Mouse (Mus musculus) liver, adult 2 months (tissue): ENCODE results near the gene Ints14. TPM values are rescaled to one million over a fixed set of nuclear protein-coding genes. Genes with fewer than 3 reads are reported as not detected.

Source experiments
- DNase-seq: peaks from one replicate; pipeline ENCODE4 v3.0.0-alpha.2; 2011; ENCODE audit warnings: low read depth, low spot score; ENCODE audit errors: extremely low read depth
- H3K27ac ChIP-seq: fragments of 200-500 bp; replicated peaks from 2 replicates; pipeline ENCODE4 v1.5.1; 2012; ENCODE audit warnings: low read depth, mild to moderate bottlenecking, control low read depth, inconsistent platforms, low read length; ENCODE audit not compliant: insufficient read depth
- H3K27me3 ChIP-seq: fragments of 200-500 bp; 2 replicates; pipeline ENCODE4 v1.6.1; 2012; ENCODE audit warnings: mild to moderate bottlenecking, moderate library complexity, low read length, inconsistent platforms; ENCODE audit not compliant: control insufficient read depth, insufficient read depth
- H3K36me3 ChIP-seq: fragments of 200-500 bp; 2 replicates; pipeline ENCODE4 v1.6.1; 2012; ENCODE audit warnings: low read length, inconsistent platforms; ENCODE audit not compliant: control insufficient read depth, insufficient read depth
- H3K4me1 ChIP-seq: fragments of 200-500 bp; 2 replicates; pipeline ENCODE4 v1.6.1; 2011; ENCODE audit warnings: low read length; ENCODE audit not compliant: control insufficient read depth, insufficient read depth
- H3K4me3 ChIP-seq: fragments of 200-500 bp; 2 replicates; pipeline ENCODE4 v1.5.1; 2011; ENCODE audit warnings: low read depth, mild to moderate bottlenecking, control low read depth, low read length, moderate library complexity; ENCODE audit not compliant: insufficient read depth
- H3K79me2 ChIP-seq: fragments of 200-500 bp; 2 replicates; pipeline ENCODE4 v1.6.1; 2012; ENCODE audit warnings: inconsistent platforms, mild to moderate bottlenecking, low read length, moderate library complexity; ENCODE audit not compliant: control insufficient read depth, insufficient read depth
- H3K9ac ChIP-seq: fragments of 200-500 bp; 2 replicates; pipeline ENCODE4 v1.6.1; 2012; ENCODE audit warnings: low read depth, mild to moderate bottlenecking, control low read depth, inconsistent platforms, low read length
- CTCF ChIP-seq: fragments of 200-500 bp; IDR thresholded peaks from 2 replicates; pipeline ENCODE4 v1.5.1; 2011; ENCODE audit warnings: low read depth, low read length, control low read depth
- POLR2A ChIP-seq: fragments of 200-500 bp; IDR thresholded peaks from 2 replicates; pipeline ENCODE4 v1.6.1; 2011; ENCODE audit warnings: low read length, control low read depth; ENCODE audit not compliant: insufficient read depth; ENCODE audit errors: extremely low read depth
- WGBS: fragments of 180-500 bp; shearing (Covaris S2); methylation state at CpG from one replicate; pipeline ENCODE4 v1.1.7; 2018; 5-methylcytosine and 5-hydroxymethylcytosine counted together
- polyA plus RNA-seq: library from polyadenylated mRNA; depleted of rRNA; stranded (reverse); fragments of >200 nt; gene quantifications from 2 replicates; pipeline ENCODE4 v1.2.3, GENCODE M21; 2012
- total RNA-seq: library from RNA; depleted of rRNA; stranded (reverse); fragments of >200 nt; gene quantifications from 2 replicates; pipeline ENCODE4 v1.2.3, GENCODE M21; 2014

Gene Ints14
- total and polyA plus RNA-seq, 2 experiments, result 4.7 to 5.4 TPM

DNA sequence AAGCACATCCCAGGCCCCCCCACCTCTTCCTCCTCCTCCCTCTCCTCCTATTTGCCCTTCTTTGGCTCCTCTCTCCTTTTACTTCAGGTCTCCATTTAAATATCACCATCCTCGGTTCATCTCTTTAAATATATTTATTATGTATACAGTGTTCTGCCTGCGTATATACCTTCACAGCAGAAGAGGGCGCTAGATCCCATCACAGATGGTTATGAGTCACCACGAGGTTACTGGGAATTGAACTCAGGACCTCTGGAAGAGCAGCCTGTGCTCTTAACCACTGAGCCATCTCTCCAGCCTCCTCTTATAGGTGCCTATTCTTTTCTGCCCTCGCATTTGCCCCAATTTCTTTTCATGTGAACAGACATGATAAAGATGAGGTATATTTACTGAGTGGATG lies 23.2 kb upstream of the Ints14 start:
- Histone ChIP-seq H3K79me2 (no peaks in the 10 kb centered on the region), H3K36me3 (no peaks in the 10 kb centered on the region), H3K9ac (no peak overlapping the region), H3K27ac (no peak overlapping the region), H3K4me1 (peaks cover 4% of the 10 kb centered on the region), H3K27me3 (no peaks in the 10 kb centered on the region), H3K4me3 (no peak overlapping the region)
- DNase-seq, result no peak
- TF ChIP-seq POLR2A (no peak), CTCF (no peak)
- WGBS, result 68% methylated on average over 5 of the region's 5 CpGs

DNA sequence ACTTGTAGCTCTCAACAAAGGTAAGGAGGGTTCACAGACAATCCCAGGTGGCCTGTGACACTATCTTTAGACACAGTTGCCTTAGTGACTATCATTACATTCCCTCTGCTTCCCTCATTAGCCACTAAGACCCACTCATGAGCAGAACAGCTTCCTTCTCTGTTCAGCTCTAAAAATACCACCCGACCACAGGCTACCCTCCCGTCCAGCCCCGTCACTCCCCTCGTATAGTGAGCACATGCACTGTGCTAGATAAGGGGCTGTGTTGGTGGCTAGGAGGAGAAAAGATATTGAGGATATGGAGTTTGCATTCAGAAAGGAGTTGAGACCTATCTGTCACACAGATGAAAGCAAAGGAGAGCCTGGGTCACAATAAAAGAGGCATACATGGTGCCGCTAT lies 22.2 kb upstream of the Ints14 start:
- H3K27ac ChIP-seq, result no peak overlapping the region
- H3K4me3 ChIP-seq, result no peak overlapping the region
- no peak overlapping the region for H3K9ac ChIP-seq
- H3K36me3 ChIP-seq, result no peaks in the 10 kb centered on the region
- no peaks in the 10 kb centered on the region for H3K79me2 ChIP-seq
- 75% methylated on average over 5 of the region's 5 CpGs for WGBS
- peaks cover 3% of the 10 kb centered on the region for H3K4me1 ChIP-seq
- H3K27me3 ChIP-seq, result no peaks in the 10 kb centered on the region
- no peak for DNase-seq
- TF ChIP-seq CTCF (no peak), POLR2A (no peak)

DNA sequence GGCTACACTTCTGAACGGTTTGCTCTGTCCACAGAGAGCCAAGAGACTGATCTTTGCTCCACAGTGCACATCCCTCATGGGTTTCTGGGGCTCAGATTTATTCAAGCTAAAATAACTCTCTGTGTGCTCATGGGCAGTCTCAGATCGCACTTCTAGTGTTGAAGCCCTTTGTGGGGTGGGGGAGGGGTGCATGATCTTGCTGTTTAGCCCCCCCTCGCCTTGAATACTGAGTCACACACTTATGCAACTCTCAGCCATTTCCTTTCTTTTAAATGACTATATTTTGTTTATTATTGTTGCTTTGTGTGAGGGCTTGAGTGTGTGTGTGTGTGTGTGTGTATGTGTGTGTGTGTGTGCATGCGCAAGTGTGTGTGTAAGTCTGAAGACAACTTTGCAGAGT lies 21.4 kb upstream of the Ints14 start:
- Histone ChIP-seq H3K4me1 (no peaks in the 10 kb centered on the region; the same call in 1 of the 2 replicates), H3K79me2 (no peaks in the 10 kb centered on the region), H3K4me3 (no peak overlapping the region), H3K27me3 (no peaks in the 10 kb centered on the region), H3K36me3 (no peaks in the 10 kb centered on the region), H3K27ac (no peak overlapping the region), H3K9ac (no peak overlapping the region)
- no peak for DNase-seq
- TF ChIP-seq CTCF (no peak), POLR2A (no peak)
- WGBS, result 47% methylated on average over 4 of the region's 4 CpGs

DNA sequence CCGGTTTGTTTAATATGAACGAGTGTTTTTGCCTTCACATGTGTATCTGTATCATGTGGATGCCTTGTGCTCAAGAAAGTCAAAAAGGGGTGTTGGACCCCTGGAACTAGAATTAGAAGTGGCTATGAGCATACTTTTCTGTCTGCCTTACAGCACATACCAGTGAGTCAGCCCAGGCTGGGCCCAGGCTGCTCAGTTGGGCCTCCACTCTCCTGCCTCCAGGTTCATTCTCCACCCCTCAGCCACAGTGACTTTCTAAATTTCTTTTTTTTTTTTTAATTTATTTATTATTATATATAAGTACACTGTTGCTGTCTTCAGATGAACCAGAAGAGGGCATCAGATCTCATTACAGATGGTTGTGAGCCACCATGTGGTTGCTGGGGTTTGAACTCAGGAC lies 20.9 kb upstream of the Ints14 start:
- Histone ChIP-seq H3K4me3 (no peak overlapping the region), H3K9ac (no peak overlapping the region), H3K27ac (no peak overlapping the region), H3K36me3 (no peaks in the 10 kb centered on the region), H3K79me2 (no peaks in the 10 kb centered on the region), H3K4me1 (no peaks in the 10 kb centered on the region; the same call in 1 of the 2 replicates), H3K27me3 (no peaks in the 10 kb centered on the region)
- TF ChIP-seq CTCF (no peak), POLR2A (no peak)
- no peak for DNase-seq
- WGBS, result 85% methylated on average over 2 of the region's 2 CpGs

DNA sequence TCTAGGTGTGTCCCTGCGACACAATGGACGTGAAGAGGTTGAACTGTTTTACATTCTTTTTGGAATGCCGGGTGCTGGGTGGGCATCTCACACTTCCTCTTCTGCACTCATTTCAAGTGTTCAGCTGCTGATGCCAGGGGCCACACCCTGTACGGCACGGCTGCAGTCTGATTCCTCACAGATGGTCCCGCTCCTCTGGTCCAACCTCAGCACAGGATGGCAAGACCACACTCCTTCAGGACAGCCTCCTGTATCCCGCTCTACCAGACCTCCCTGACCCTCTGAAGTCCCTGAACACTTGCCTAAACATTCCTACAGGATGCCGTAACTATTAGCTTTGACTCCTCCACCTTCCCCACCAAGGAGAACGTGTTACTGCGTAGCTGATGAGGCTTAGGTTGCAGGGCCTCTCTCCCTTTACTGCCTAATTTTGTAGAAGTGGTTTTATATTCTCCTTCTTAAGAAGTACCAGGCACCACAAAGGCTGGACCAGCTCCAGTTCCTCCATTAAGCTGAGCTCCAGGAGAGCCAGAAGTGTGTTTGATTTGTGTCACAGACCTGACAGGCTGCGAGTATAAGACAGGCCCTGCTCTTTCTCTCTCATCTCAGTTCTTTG lies 19.9 kb upstream of the Ints14 start:
- DNase-seq, result no peak
- Histone ChIP-seq H3K4me3 (no peak overlapping the region), H3K79me2 (no peaks in the 10 kb centered on the region), H3K4me1 (no peaks in the 10 kb centered on the region), H3K9ac (no peak overlapping the region), H3K36me3 (no peaks in the 10 kb centered on the region), H3K27ac (no peak overlapping the region), H3K27me3 (no peaks in the 10 kb centered on the region)
- 85% methylated on average over 11 of the region's 11 CpGs for WGBS
- TF ChIP-seq POLR2A, result no peak
- no peak for TF ChIP-seq CTCF

GRCm38 (mm10) chr9:64941650-64942049 lies 19.1 kb upstream of the Ints14 start:
- Histone ChIP-seq H3K27me3 (no peaks in the 10 kb centered on the region), H3K27ac (no peak overlapping the region), H3K36me3 (no peaks in the 10 kb centered on the region), H3K79me2 (no peaks in the 10 kb centered on the region), H3K9ac (no peak overlapping the region), H3K4me1 (no peaks in the 10 kb centered on the region), H3K4me3 (no peak overlapping the region)
- DNase-seq, result no peak
- no peak for TF ChIP-seq CTCF
- TF ChIP-seq POLR2A, result no peak
- 89% methylated on average over 4 of the region's 4 CpGs for WGBS
